Mouse (Mus musculus) liver, embryonic 11.5 days (tissue): ENCODE measurements around the gene Sbno2. TPM values are rescaled to one million over a fixed set of nuclear protein-coding genes. Genes with fewer than 3 reads are reported as not detected.
A peak's percentile ranks its signal among the peaks of the same experiment; 100 is the strongest.

Experiments used
- ATAC-seq: fragments of 200-750 bp; cut with Nextera tagmentation; replicated peaks from 2 replicates; pipeline ENCODE4 v1.8.0; 2017; ENCODE audit warnings: moderate number of reproducible peaks, mild to moderate bottlenecking, moderate TSS enrichment, moderate library complexity; ENCODE audit not compliant: low FRiP score
- DNase-seq: peaks from one replicate; pipeline ENCODE4 v3.0.0-alpha.2; 2017; ENCODE audit warnings: low spot score
- H3K27ac ChIP-seq: fragments of 300-500 bp; sonication (generic); 2 replicates; pipeline ENCODE4 v1.5.1; 2014; ENCODE audit warnings: mild to moderate bottlenecking, low read depth, low read length, control low read depth
- H3K27me3 ChIP-seq: fragments of 300-500 bp; sonication (generic); replicated peaks from 2 replicates; pipeline ENCODE4 v1.6.1; 2014; ENCODE audit warnings: low read length, mixed read lengths; ENCODE audit not compliant: control insufficient read depth, insufficient read depth
- H3K36me3 ChIP-seq: fragments of 300-500 bp; sonication (generic); 2 replicates; pipeline ENCODE4 v1.6.1; 2014; ENCODE audit warnings: mild to moderate bottlenecking, low read length, moderate library complexity, mixed read lengths; ENCODE audit not compliant: control insufficient read depth, insufficient read depth
- H3K4me1 ChIP-seq: fragments of 300-500 bp; sonication (generic); replicated peaks from 2 replicates; pipeline ENCODE4 v1.6.1; 2014; ENCODE audit warnings: low read length, mixed read lengths; ENCODE audit not compliant: control insufficient read depth, insufficient read depth
- H3K4me2 ChIP-seq: fragments of 300-500 bp; sonication (generic); 2 replicates; pipeline ENCODE4 v1.6.1; 2014; ENCODE audit warnings: mild to moderate bottlenecking, control low read depth, moderate library complexity
- H3K4me3 ChIP-seq: fragments of 300-500 bp; sonication (generic); 2 replicates; pipeline ENCODE4 v1.5.1; 2014; ENCODE audit warnings: low read depth, low read length, control low read depth
- H3K9ac ChIP-seq: fragments of 300-500 bp; sonication (generic); 2 replicates; pipeline ENCODE4 v1.6.1; 2014; ENCODE audit warnings: low read depth, low read length, control low read depth
- H3K9me3 ChIP-seq: fragments of 300-500 bp; sonication (generic); 2 replicates; pipeline ENCODE4 v1.6.1; 2016; ENCODE audit warnings: low read length, inconsistent platforms, mixed read lengths; ENCODE audit not compliant: control insufficient read depth
- WGBS: fragments of 180-500 bp; shearing (Covaris S2); extraction: QIAGEN DNeasy Blood & Tissue Kit; methylation state at CpG from one replicate; pipeline ENCODE4 v1.1.7; 2014; 5-methylcytosine and 5-hydroxymethylcytosine counted together
- polyA plus RNA-seq: library from polyadenylated mRNA; unstranded; fragments of >200 nt; fragmentation: Nextera tagmentation; extraction: Ambion mirVana; gene quantifications from 2 replicates; pipeline ENCODE4 v1.2.1, GENCODE M21; 2014

Gene Sbno2
- polyA plus RNA-seq, 1 experiment from 2014 or later = 19.2 TPM

GRCm38 (mm10) chr10:80094684-80095083 lies 10.7 kb downstream of the Sbno2 start:
- ATAC-seq (no peak), DNase-seq (no peak)
- H3K9ac ChIP-seq = no peak overlapping the region
- no peak overlapping the region for H3K4me3 ChIP-seq
- no peaks in the 10 kb centered on the region for H3K9me3 ChIP-seq
- no peak overlapping the region for H3K4me2 ChIP-seq
- no peaks in the 10 kb centered on the region for H3K27me3 ChIP-seq
- no peak overlapping the region for H3K27ac ChIP-seq
- WGBS = 79% methylated on average over 3 of the region's 3 CpGs
- peaks cover 41% of the 10 kb centered on the region for H3K4me1 ChIP-seq
- no peaks in the 10 kb centered on the region; the same call in 1 of the 2 replicates for H3K36me3 ChIP-seq

DNA sequence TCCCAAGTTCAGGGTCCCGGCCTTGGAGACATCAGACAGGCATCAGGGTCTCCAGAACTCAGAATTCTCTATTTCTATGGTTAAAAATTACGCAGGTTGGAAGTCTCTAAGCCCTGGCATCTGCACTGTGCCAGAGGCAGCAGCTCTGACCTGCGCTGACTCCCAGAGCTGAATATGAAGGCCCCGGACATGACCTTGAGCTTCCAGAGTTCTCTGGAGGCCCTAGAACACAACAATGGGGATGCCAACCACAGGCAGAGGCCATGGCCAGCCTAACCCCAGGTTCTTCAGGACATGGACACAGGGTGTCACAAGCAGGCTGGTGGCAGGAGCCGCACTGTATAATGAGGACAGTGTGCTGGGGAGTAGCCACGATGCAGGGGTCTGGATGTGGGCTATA lies 11.3 kb downstream of the Sbno2 start:
- Histone ChIP-seq H3K9me3 (no peaks in the 10 kb centered on the region), H3K36me3 (no peaks in the 10 kb centered on the region; the same call in 1 of the 2 replicates), H3K4me2 (no peak overlapping the region), H3K4me3 (no peak overlapping the region), H3K27me3 (no peaks in the 10 kb centered on the region), H3K9ac (no peak overlapping the region), H3K4me1 (peaks cover 38% of the 10 kb centered on the region), H3K27ac (no peak overlapping the region)
- DNase-seq = no peak
- ATAC-seq = no peak
- WGBS = 90% methylated on average over 6 of the region's 6 CpGs

DNA sequence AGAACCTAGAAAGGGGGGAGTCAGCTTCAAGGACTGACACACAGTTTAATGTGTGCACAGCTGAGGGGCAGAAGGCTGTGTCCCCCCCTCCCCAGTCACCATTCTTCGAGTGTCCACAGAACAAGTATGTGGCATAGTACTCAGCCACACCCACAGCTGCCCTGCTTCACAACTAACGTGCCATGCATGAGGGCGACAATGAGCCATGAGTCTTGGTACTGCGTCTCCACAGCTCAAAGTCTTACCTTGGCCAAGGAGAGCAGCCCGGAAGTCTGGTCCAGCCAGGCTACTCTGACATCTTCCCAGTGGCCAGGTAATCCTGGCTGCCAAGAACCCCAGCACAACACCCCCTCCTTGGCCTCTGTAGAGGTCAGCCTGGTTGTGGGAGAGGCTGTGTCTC lies 12.7 kb downstream of the Sbno2 start:
- H3K9ac ChIP-seq = no peak overlapping the region; the same call in 1 of the 2 replicates
- no peak overlapping the region for H3K4me2 ChIP-seq
- no peak for DNase-seq
- no peak overlapping the region for H3K4me3 ChIP-seq
- H3K36me3 ChIP-seq = no peaks in the 10 kb centered on the region; the same call in 1 of the 2 replicates
- peaks cover 27% of the 10 kb centered on the region for H3K4me1 ChIP-seq
- no peaks in the 10 kb centered on the region for H3K27me3 ChIP-seq
- no peak overlapping the region for H3K27ac ChIP-seq
- WGBS = 84% methylated on average over 5 of the region's 5 CpGs
- no peaks in the 10 kb centered on the region for H3K9me3 ChIP-seq
- ATAC-seq = no peak

DNA sequence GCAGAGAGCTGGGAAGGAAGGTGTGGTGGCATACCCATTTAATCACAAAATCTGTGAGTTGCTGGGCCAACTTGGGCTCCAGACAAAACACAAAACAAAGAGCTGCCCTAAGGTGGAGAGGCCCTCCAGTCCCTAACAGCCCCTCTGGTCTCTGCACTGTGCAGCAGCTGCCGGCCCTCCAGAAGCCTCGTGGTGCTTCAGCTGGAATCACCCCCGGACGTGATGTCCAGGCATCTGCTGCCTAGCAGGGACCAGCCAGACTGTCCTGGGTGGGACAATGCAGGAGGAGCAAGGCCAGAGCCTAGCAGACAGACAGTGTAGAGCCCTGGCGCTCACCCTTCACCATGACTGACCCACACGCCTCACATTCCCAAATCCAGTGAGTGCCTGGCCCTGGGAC lies 13.8 kb downstream of the Sbno2 start:
- Histone ChIP-seq H3K27ac (no peak overlapping the region), H3K4me2 (no peak overlapping the region), H3K4me1 (peaks cover 19% of the 10 kb centered on the region), H3K9me3 (no peaks in the 10 kb centered on the region), H3K9ac (no peak overlapping the region), H3K27me3 (no peaks in the 10 kb centered on the region), H3K36me3 (no peaks in the 10 kb centered on the region; the same call in 1 of the 2 replicates), H3K4me3 (no peak overlapping the region)
- DNase-seq = no peak
- 94% methylated on average over 6 of the region's 6 CpGs for WGBS
- ATAC-seq = no peak

GRCm38 (mm10) chr10:80089146-80089545 lies 16.2 kb downstream of the Sbno2 start:
- WGBS = 39% methylated on average over 4 of the region's 4 CpGs
- Histone ChIP-seq H3K4me3 (no peak overlapping the region), H3K4me1 (peaks cover 9% of the 10 kb centered on the region; the same call in 1 of the 2 replicates), H3K27me3 (no peaks in the 10 kb centered on the region), H3K9me3 (no peaks in the 10 kb centered on the region), H3K4me2 (no peak overlapping the region), H3K9ac (no peak overlapping the region; the same call in 1 of the 2 replicates), H3K27ac (no peak overlapping the region), H3K36me3 (peaks cover 4% of the 10 kb centered on the region; the same call in 1 of the 2 replicates)
- no peak for DNase-seq
- ATAC-seq = 0 out of 2 replicates have a peak, but pooled peaks have one; percentile 21

- Histone ChIP-seq H3K4me3 (no peak overlapping the region), H3K27ac (no peak overlapping the region; the same call in 1 of the 2 replicates), H3K4me1 (peaks cover 9% of the 10 kb centered on the region; the same call in 1 of the 2 replicates), H3K36me3 (peaks cover 7% of the 10 kb centered on the region; the same call in 1 of the 2 replicates), H3K27me3 (no peaks in the 10 kb centered on the region), H3K9ac (0 out of 2 replicates have a peak overlapping the region, but pooled peaks have one; percentile 25), H3K4me2 (no peak overlapping the region), H3K9me3 (no peaks in the 10 kb centered on the region)
- ATAC-seq = no peak
- no peak for DNase-seq
- 72% methylated on average over 8 of the region's 8 CpGs for WGBS
These were observed 17.9 kb downstream of the Sbno2 start for GRCm38 (mm10) chr10:80087483-80087882.

DNA sequence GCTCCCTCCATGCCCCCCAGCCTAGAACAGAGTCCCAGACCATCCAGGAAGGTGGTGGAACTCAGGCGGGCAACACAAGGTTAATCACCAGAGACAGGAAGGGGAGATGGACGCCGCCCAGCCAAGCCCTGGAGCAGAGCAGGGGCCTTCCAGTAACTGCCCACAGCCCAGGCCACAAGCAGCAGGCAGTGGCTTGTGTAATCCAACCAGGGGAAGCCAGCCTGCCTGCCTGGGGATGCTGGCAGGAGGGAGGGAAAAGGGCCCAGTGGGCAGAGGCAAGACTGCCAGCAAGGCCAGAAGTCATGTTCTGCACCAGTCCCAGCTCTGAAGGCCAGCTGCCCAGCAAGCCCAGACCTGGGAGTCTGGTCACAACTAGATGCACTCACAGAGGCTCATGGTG lies 18.5 kb downstream of the Sbno2 start:
- H3K9ac ChIP-seq = no peak overlapping the region
- peaks cover 9% of the 10 kb centered on the region; the same call in 1 of the 2 replicates for H3K4me1 ChIP-seq
- no peak for ATAC-seq

GRCm38 (mm10) chr10:80084817-80085487 lies 20.4 kb downstream of the Sbno2 start:
- DNase-seq (no peak), ATAC-seq (no peak)
- H3K27ac ChIP-seq = no peak overlapping the region
- 83% methylated on average over 9 of the region's 9 CpGs for WGBS
- peaks cover 23% of the 10 kb centered on the region for H3K4me1 ChIP-seq
- H3K9ac ChIP-seq = no peak overlapping the region
- H3K4me2 ChIP-seq = no peak overlapping the region
- no peak overlapping the region for H3K4me3 ChIP-seq
- H3K27me3 ChIP-seq = no peaks in the 10 kb centered on the region
- H3K9me3 ChIP-seq = no peaks in the 10 kb centered on the region
- peaks cover 24% of the 10 kb centered on the region for H3K36me3 ChIP-seq

More for the DNA sequence above, 18.5 kb downstream of the Sbno2 start:
- Histone ChIP-seq H3K9me3 (no peaks in the 10 kb centered on the region), H3K4me2 (no peak overlapping the region), H3K27ac (peak overlapping the region; percentile 32; the same call in 1 of the 2 replicates), H3K27me3 (no peaks in the 10 kb centered on the region), H3K4me3 (no peak overlapping the region), H3K36me3 (peaks cover 13% of the 10 kb centered on the region; the same call in 1 of the 2 replicates)
- DNase-seq = no peak
- 37% methylated on average over 3 of the region's 3 CpGs for WGBS

DNA sequence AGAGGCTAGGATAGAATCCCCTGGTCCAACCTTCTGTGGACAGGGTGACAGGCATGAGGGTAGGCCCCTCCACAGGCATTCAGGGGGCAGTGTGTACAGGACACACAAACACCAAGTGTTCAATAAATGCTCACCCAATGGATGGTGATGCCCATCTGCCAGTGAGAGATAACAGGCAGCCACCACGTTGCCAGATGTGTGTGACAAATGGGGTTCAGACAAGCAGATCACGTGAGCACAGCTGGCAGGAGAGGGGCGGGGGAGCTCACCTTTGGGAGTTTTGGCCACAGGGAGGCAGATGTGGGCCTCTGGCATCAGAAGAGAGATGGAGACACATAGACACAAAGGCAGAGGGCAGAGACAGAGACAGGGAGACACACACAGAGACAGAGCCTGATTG lies 24.3 kb downstream of the Sbno2 start:
- H3K36me3 ChIP-seq = peaks cover 30% of the 10 kb centered on the region
- peaks cover 18% of the 10 kb centered on the region for H3K4me1 ChIP-seq
- peak overlapping the region; percentile 16; the same call in 1 of the 2 replicates for H3K4me3 ChIP-seq
- DNase-seq (no peak), ATAC-seq (peak; percentile 88)
- H3K27me3 ChIP-seq = no peaks in the 10 kb centered on the region
- peak overlapping the region; percentile 54 for H3K4me2 ChIP-seq
- H3K27ac ChIP-seq = peak overlapping the region; percentile 87
- H3K9me3 ChIP-seq = no peaks in the 10 kb centered on the region
- WGBS = 57% methylated on average over 3 of the region's 3 CpGs
- H3K9ac ChIP-seq = peak overlapping the region; percentile 55; the same call in 1 of the 2 replicates
